Mouse (Mus musculus) kidney, postnatal 4 days (tissue): ENCODE results near the gene Plcb4.
"Not testable (repeated sequence)": the region's sequence is repeated elsewhere in the genome, so short reads cannot be mapped to it uniquely, and the experiment has no call there.

ENCODE experiments used
- DNase-seq, 2 experiments: peaks; one replicate each; pipeline ENCODE4 v3.0.0; 2021; ENCODE audit warnings: mixed read lengths in 2 of 2

The Plcb4 gene

GRCm38 (mm10) chr2:135675284-135675683, 16.5 kb downstream of the Plcb4 start:
- DNase-seq: no peak

DNA sequence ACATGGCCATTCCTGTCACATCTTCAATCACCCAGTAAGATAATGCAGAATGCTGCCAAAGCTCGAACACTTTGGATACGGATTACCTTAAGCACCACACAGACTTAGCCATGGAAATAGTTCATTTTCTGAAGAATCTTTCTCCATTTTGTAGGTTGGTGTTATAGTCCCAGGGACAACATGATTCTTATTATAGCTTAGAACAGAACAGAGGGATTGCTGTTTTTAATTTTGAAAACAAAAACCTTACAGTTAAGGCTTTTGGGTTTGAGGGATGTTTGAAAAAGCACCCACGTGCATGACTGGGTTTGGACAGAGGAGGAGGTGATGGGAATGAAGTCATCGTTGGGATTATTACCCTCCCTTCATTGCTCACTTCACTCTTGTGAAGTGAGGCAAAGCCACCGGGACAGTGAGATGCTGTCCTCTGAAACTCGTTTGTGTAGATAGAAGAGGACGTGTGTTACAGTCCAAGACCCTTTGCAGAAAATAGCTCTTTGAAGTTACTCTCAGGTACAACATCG, 18.2 kb downstream of the Plcb4 start:
- DNase-seq: no peak

- DNase-seq: peak in 1 of 2 experiments; percentile 22
These were observed 18.8 kb downstream of the Plcb4 start for GRCm38 (mm10) chr2:135677601-135678000.

DNA sequence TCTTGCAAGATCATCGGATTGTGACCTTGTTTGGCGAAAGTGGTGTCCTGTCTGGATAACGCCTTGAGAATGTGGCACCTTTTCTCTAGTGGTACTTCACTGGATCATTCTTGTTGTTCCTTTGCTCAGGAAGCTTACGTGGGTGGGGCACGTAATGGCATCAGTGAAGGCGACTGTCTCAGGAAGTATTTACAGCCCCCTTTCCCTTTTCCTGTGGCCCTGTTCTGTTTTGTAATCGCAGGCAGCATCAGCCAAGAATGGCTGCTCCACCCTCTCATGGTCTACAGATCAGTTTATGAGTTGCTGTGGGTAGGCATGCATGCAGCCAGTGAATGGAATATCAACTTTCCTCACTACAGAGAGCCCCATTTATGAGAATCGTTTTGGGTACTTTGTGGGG, 21.2 kb downstream of the Plcb4 start:
- peak in 1 of 2 experiments; percentile 21 for DNase-seq

GRCm38 (mm10) chr2:135680406-135681134, 21.8 kb downstream of the Plcb4 start:
- no peak for DNase-seq

DNA sequence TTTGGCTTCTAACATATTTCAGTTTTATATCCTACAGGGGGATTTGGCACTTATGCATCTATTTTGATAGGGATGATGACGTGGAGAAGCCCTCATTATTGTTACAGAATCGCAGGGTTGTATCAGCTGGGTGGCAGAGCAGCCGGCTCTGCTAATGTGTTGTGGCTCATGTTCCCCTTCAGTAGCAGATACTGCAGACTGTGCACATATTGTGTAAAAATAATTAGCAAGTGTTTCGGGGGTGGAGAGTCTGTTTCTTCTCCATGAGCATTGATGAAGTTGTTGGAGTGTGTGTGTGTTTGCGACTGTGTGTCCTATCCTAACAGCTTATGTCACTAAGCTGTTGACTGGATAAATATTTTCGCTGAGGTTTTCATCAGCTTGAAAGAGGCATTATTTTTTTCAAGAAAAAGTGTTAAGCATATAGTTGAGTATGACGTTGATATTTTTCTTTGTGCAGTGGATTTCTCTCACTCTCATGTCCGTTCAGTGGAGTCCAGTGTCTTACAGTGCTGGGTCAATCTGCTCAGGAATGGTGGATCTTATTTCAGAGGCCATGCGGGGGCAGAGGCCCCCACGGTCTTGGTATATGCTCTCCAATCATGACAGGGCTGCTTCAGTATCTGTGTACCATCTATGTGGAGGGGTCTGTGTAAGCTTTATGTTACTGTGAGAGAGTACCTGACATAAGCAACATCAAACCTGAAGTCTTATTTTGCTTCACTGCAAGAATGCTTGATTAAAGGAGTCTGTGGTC, 25.1 kb downstream of the Plcb4 start:
- no peak for DNase-seq

GRCm38 (mm10) chr2:135686692-135687091, 27.9 kb downstream of the Plcb4 start:
- DNase-seq: peak; percentile 22 to 36

DNA sequence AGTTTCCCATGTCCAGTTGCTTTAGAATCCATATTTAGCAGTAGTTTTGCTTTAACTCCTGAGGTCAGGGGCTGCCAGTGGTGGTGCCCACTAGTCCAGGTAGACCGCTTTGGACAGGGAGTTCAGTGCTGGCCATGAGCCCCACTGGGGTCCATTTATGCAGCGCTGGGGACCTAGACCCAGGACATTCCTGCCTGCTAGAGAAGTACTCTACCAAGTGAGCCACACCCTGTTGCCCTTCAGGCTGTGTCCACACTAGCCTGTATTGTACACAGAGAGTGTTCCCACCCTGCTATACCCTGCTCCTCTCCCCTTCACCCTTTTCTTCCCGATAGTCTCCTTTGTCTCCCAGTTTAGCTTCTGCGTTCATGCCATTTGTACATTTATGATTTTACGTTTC, 28.8 kb downstream of the Plcb4 start:
- no peak for DNase-seq

- DNase-seq: peak; percentile 33 to 55
These were observed 34.0 kb downstream of the Plcb4 start for GRCm38 (mm10) chr2:135692568-135693488.

DNA sequence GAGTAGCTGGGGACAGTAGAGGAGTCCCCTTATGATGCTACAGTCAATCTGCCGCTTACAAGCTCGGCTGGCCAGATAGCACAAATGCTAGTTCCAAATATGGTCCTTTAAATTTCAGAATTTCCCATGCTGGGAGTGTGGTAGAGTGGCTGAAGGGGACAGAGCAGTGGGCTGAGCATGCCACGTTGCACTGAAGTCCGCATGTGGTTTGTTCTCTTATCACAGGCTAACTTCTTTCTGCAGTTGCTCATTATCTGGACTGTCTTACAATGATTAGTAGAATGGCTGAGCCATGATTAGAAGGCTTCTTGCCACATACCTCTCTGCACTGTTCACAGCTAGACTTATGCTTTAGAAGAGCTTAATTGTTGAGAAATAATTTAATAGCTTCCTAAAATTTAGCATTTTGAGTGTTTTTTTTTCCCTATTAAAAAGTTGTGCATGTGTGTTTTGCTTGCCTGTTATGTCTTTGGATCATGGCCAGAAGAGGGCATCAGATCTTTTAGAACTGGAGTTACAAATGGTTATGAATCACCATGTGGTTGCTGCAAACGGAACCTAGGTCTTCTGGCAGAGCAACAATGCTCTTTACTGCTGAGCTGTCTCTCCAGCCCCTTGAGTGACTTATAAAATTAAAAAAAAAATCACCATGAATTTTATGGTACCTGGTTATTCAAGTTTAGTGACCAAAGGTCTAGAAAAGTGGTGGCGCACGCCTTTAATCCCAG, 42.0 kb downstream of the Plcb4 start:
- DNase-seq: no peak

DNA sequence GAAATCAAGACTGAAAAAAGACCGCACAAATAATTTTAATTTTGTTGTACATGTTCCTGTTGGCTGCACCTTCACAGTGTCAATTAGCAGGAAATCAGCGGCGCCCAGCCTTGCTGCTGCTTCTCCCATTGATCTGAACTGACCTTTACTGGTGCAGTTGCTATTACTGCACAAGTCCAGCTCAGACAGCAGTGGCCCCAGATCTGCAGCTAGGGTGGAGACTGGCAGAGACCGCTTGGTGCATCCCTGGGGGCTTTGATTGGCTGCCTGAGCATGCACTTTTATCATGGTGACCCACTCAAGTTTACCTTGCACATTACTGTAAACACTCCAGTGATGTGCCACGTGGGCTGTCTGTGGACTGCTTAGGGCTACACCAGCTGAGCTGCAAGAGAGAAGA, 45.9 kb downstream of the Plcb4 start:
- DNase-seq: no peak

- DNase-seq: no peak
These were observed 48.5 kb downstream of the Plcb4 start for GRCm38 (mm10) chr2:135707305-135707704.

GRCm38 (mm10) chr2:135708386-135708785, 49.6 kb downstream of the Plcb4 start:
- DNase-seq: peak; percentile 33 to 55

DNA sequence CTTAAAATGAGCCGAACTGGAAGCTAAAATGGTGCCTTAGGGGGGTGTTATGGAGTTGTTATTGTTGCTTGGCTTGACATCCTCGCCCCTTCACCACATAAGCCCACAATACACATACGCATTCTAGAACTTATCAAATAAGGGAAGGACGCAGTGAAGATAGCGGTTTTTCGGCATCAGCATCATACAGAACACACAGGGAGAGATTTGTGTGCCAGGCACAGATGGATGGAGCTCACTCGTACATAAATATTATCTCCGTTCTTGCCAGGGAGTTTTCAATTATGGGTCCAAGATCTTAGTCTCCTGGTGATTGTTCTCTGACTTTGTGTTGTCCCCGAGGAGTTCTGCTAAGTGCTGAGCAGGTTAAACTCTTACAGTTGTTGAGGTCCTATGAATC, 50.0 kb downstream of the Plcb4 start:
- no peak for DNase-seq

- not testable (repeated sequence) for DNase-seq
These were observed 50.9 kb downstream of the Plcb4 start for GRCm38 (mm10) chr2:135709736-135710135.

DNA sequence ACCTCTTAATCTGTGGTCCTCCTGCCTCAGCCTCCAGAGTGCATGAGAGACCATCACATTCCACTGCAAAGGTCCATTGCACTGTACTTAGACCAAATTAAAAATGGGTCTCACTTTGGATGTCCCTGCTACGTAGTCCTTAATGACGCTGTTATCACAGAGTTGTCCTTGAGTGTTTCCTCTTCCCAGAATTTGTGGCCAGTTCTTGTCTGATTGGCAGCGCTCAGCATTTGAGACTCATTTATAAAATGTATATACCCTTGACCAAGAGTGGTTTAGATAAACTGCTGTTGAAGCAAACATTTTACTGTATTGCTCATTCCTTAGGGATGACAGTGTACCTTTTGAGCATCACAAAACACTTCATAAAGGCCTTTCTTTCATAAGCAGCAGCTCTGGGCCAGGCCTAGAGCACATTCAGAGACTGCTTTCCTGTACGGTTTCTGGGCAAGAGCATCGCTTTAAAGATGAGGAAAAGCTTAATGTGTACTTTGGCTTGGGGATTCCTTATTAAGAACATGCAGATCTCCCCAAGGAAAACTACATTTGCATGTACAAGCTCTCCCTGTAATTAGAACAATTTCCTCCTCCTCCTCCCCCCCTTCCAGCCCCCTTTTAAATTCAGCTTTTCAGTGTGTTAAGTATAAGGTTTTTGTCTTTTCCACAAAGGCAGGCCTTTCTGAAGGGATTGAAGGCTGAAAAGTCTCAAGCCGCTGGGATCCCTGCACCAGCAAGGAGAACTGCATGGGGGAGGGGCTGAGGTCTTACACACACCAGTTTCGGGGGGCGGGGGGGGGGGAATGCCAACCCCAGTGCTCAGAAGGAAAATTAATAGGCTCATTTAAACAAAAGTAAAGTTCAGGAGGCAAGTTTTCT, 52.5 kb downstream of the Plcb4 start:
- DNase-seq: peak; percentile 44 to 63

DNA sequence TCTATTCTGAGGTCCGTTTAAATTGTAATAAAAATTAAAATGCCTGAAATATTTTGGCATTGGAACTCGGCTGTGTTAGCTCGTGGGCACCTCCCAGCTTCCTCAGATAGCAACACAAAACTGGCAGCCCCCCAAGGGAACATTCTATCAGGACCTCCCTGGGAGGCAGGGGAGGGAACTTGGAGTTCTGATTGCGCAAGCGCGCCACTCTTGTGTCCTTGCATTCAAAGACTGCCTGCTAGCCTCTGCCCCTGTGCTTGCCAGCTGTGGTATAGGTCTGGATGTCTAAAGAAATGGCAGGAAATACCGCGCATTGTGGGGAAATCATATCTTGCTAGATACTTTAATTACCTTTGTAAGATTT, 53.1 kb downstream of the Plcb4 start:
- peak; percentile 77 to 82 for DNase-seq

GRCm38 (mm10) chr2:135712331-135712730, 53.5 kb downstream of the Plcb4 start:
- no peak for DNase-seq

GRCm38 (mm10) chr2:135712921-135713320, 54.1 kb downstream of the Plcb4 start:
- no peak for DNase-seq

GRCm38 (mm10) chr2:135716180-135716579, 57.4 kb downstream of the Plcb4 start:
- no peak for DNase-seq
